Mouse (Mus musculus): ENCODE data around the gene Stat5a.

Gene Stat5a

GRCm38 (mm10) chr11:100825451-100825850 lies 33.7 kb upstream of the Stat5a start:
- no peak for TF ChIP-seq GATA4 (IDR thresholded peaks at IDR 0.05; ENCODE audit: insufficient replicate concordance, low read length)

DNA sequence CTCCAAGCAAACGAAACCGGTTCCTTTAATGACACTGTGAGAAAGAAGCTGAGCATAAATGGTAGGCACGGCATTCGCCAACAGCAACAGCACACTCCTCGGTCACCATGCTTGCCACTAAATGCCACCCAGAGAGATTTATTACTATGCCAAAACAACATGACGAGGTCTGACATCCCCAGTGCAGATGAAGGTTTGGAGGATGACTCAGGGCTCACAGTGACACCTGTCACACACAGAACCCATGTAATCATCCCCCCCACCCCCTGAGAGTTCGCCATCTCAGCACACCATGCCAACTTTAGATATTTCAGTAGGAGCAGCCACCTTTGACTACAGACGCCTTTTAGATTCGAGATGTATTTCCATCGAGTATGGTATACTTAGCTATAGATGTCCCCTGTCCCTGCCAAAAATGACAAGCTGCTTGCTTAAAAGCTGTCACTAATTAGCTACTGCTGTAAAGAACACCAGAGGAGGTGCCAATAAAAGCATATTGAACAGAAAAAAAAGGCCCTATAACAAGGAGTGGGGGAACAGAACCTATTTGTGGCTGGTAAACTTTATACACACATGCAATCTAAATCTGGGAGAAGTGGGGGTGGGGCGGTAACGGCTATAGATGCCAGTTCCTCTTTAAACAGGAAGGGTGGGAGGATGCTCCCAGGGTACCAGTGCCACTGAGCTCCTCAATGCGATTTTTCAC lies 32.8 kb upstream of the Stat5a start:
- no peak for TF ChIP-seq GATA4 (IDR thresholded peaks at IDR 0.05; ENCODE audit: insufficient replicate concordance, low read length)

DNA sequence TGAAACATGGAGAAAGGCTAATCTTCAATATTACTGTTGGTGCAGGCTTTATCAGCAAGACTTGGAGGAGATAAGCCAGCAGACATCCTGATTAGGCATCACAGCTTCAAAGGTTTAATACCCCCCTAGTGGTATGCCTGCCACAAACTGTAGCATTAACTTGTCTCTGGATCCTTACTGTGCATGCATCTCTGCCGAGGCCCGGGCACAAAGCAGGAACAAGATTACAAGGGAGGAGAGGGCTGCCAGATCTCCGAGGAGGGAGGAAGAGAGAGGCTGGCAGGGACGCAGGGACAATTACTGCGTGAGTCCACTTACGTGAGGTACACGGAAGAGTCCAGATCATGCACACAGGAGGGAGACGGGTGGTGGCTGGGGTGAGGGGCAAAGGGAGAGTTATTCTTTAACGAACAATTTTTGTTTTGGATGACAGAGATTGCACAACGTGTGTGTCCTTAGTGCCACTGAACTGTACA lies 30.4 kb upstream of the Stat5a start:
- no peak; the same call in 1 of the 2 replicates for TF ChIP-seq GATA4 (IDR thresholded peaks at IDR 0.05; ENCODE audit: insufficient replicate concordance, low read length)

- TF ChIP-seq GATA4 (IDR thresholded peaks at IDR 0.05; ENCODE audit: insufficient replicate concordance, low read length), result no peak
These were observed 29.5 kb upstream of the Stat5a start for GRCm38 (mm10) chr11:100829691-100830090.

GRCm38 (mm10) chr11:100831396-100831795 lies 27.8 kb upstream of the Stat5a start:
- no peak for TF ChIP-seq GATA4 (IDR thresholded peaks at IDR 0.05; ENCODE audit: insufficient replicate concordance, low read length)

DNA sequence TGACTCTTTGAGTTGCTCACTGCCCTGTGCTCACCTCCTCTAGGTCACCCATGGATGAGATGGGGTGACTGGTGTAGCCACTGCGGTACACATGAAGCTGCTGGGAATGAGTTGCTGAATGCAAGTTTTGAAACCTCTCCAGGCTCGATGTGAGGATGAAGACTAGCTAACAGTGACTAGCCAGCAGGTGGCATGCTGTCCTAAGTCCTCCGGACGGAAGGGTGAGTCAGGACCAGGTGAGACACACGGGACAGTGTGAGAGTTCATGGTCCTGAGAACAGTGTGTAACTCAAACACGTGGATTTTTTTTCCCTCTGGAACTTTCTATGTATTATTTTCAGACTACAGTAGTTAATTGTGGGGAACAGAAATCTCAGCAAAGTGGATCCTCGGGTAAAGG lies 25.7 kb upstream of the Stat5a start:
- no peak for TF ChIP-seq GATA4 (IDR thresholded peaks at IDR 0.05; ENCODE audit: insufficient replicate concordance, low read length)

GRCm38 (mm10) chr11:100836923-100837702 lies 22.0 kb upstream of the Stat5a start:
- no peak for TF ChIP-seq GATA4 (IDR thresholded peaks at IDR 0.05; ENCODE audit: insufficient replicate concordance, low read length)

DNA sequence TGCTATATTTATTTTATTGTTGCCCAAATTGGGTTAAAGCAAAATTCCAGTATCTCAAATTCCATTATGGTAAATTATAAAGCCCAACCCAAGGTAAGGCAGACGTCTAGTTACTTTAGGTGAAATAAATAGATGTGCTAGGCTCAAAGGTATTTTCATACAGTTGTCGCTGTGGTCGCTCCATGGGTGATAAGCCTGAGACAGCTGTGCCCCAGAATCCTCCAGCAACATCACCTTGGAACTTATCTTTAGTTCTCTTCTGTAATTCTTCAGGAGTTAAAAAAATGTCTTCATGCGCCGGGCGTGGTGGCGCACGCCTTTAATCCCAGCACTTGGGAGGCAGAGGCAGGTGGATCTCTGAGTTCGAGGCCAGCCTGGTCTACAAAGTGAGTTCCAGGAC lies 20.3 kb upstream of the Stat5a start:
- no peak for TF ChIP-seq GATA4 (IDR thresholded peaks at IDR 0.05; ENCODE audit: insufficient replicate concordance, low read length)

DNA sequence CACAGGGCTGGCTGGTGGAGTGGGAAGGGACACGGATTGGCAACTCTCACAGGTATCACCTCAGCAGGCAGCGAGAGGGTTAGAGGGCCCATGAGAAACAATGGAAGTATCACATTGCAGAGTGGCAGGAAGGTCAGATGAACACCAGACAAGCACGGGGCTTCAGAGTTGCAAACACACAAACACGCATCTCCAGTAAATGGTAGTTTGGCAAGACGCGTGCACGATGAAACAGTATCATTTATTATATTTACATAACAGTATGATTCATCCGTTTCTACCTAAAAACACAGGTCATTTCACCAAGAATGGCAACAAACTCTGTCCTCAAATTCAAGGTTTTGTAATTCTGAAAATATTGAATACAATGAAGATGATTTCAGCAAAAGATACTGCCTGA lies 19.6 kb upstream of the Stat5a start:
- no peak for TF ChIP-seq GATA4 (IDR thresholded peaks at IDR 0.05; ENCODE audit: insufficient replicate concordance, low read length)

- no peak for TF ChIP-seq GATA4 (IDR thresholded peaks at IDR 0.05; ENCODE audit: insufficient replicate concordance, low read length)
These were observed 18.3 kb upstream of the Stat5a start for GRCm38 (mm10) chr11:100840866-100841265.

DNA sequence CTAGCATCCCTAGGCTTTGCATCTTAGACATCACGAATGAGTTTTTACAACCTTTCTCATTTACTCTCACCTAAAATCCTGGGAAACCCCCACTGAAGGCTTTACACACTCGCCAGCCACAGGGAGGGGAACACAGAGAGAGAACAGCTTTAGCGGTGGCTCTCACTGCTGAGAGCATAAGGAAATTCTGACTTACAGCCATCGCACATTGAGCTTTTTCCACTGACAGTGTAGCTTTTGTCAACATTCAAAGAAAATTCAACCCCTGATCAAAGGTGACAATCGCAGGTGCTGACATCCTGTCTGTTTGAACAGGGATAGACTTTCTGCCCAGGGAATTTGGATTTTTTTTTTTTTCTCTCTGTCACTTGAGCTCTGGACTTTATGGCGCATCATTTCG lies 17.1 kb upstream of the Stat5a start:
- TF ChIP-seq GATA4 (IDR thresholded peaks at IDR 0.05; ENCODE audit: insufficient replicate concordance, low read length), result no peak

GRCm38 (mm10) chr11:100843070-100843669 lies 16.0 kb upstream of the Stat5a start:
- TF ChIP-seq GATA4 (IDR thresholded peaks at IDR 0.05; ENCODE audit: insufficient replicate concordance, low read length), result no peak

- no peak for TF ChIP-seq GATA4 (IDR thresholded peaks at IDR 0.05; ENCODE audit: insufficient replicate concordance, low read length)
These were observed 15.0 kb upstream of the Stat5a start for GRCm38 (mm10) chr11:100844121-100844520.

DNA sequence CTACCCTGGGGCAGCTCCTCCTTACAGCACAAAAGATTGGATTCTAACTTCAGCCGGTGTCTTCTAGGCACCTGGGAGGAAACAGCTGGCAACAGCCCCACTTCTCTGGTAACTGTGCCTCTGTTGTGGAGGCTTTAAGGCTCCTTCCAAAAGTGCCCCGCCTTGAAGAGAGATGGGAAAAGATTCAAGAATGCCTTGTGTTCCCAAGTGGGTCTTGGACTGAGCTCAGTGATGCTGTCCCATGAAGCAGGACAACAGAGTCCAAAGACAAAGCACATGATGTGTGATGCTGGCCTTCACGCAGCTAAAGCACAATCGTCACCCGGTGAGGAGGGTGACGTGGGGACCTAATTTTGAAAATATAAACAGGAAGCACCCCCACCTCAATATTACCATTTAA lies 13.4 kb upstream of the Stat5a start:
- no peak for TF ChIP-seq GATA4 (IDR thresholded peaks at IDR 0.05; ENCODE audit: insufficient replicate concordance, low read length)

GRCm38 (mm10) chr11:100847572-100847971 lies 11.6 kb upstream of the Stat5a start:
- no peak for TF ChIP-seq GATA4 (IDR thresholded peaks at IDR 0.05; ENCODE audit: insufficient replicate concordance, low read length)

- TF ChIP-seq GATA4 (IDR thresholded peaks at IDR 0.05; ENCODE audit: insufficient replicate concordance, low read length), result no peak
These were observed 11.1 kb upstream of the Stat5a start for GRCm38 (mm10) chr11:100848080-100848479.
